Mouse (Mus musculus) intestine, postnatal 0 days (tissue): Measurements from ENCODE around the gene B3gnt7. TPM values are rescaled to one million over a fixed set of nuclear protein-coding genes. Genes with fewer than 3 reads are reported as not detected.

Experiments used
- ATAC-seq: fragments of 200-750 bp; cut with Nextera tagmentation; 2 replicates; pipeline ENCODE4 v1.8.0; 2017; ENCODE audit warnings: mild to moderate bottlenecking, moderate TSS enrichment, moderate library complexity
- H3K27ac ChIP-seq: fragments of 300-500 bp; sonication (generic); 2 replicates; pipeline ENCODE4 v1.5.1; 2014; ENCODE audit warnings: mild to moderate bottlenecking, low read depth, low read length, moderate library complexity
- H3K27me3 ChIP-seq: fragments of 300-500 bp; sonication (generic); replicated peaks from 2 replicates; pipeline ENCODE4 v1.6.1; 2014; ENCODE audit warnings: low read length, mixed read lengths; ENCODE audit not compliant: control insufficient read depth, insufficient read depth
- H3K36me3 ChIP-seq: fragments of 300-500 bp; sonication (generic); 2 replicates; pipeline ENCODE4 v1.6.1; 2014; ENCODE audit warnings: mild to moderate bottlenecking, moderate library complexity; ENCODE audit not compliant: control insufficient read depth, insufficient read depth
- H3K4me1 ChIP-seq: fragments of 300-500 bp; sonication (generic); replicated peaks from 2 replicates; pipeline ENCODE4 v1.6.1; 2014; ENCODE audit warnings: antibody characterized with exemption, low read length, mixed read lengths; ENCODE audit not compliant: control insufficient read depth, insufficient read depth
- H3K4me2 ChIP-seq: fragments of 300-500 bp; sonication (generic); replicated peaks from 2 replicates; pipeline ENCODE4 v1.6.1; 2014; ENCODE audit warnings: low read depth, mild to moderate bottlenecking, moderate library complexity
- H3K4me3 ChIP-seq: fragments of 300-500 bp; sonication (generic); 2 replicates; pipeline ENCODE4 v1.5.1; 2014; ENCODE audit warnings: low read depth, low read length
- H3K9ac ChIP-seq: fragments of 300-500 bp; sonication (generic); 2 replicates; pipeline ENCODE4 v1.6.1; 2014; ENCODE audit warnings: mild to moderate bottlenecking, low read depth, low read length
- H3K9me3 ChIP-seq: fragments of 300-500 bp; sonication (generic); 2 replicates; pipeline ENCODE4 v1.6.1; 2016; ENCODE audit warnings: mixed run types; ENCODE audit not compliant: control insufficient read depth
- CTCF ChIP-seq: sonication (generic); IDR thresholded peaks from 2 replicates; pipeline ENCODE4 v1.5.1; 2016; ENCODE audit warnings: low read depth, mild to moderate bottlenecking, control low read depth, antibody characterized with exemption, moderate library complexity
- WGBS: fragments of 180-500 bp; shearing (Covaris S2); extraction: QIAGEN DNeasy Blood & Tissue Kit; methylation state at CpG from one replicate; pipeline ENCODE4 v1.1.7; 2014; 5-methylcytosine and 5-hydroxymethylcytosine counted together
- polyA plus RNA-seq: library from polyadenylated mRNA; unstranded; fragments of >200 nt; fragmentation: Nextera tagmentation; extraction: Ambion mirVana; gene quantifications from 2 replicates; pipeline ENCODE4 v1.2.1, GENCODE M21; 2015

B3gnt7 gene
- polyA plus RNA-seq, 1 experiment from 2014 or later, result 3.2 TPM

GRCm38 (mm10) chr1:86342371-86342770, 39.7 kb downstream of the B3gnt7 start:
- no peak for TF ChIP-seq CTCF
- ATAC-seq, result no peak
- Histone ChIP-seq H3K27ac (no peak overlapping the region), H3K36me3 (no peaks in the 10 kb centered on the region), H3K9ac (no peak overlapping the region), H3K4me1 (no peaks in the 10 kb centered on the region), H3K4me2 (no peak overlapping the region), H3K27me3 (no peaks in the 10 kb centered on the region), H3K4me3 (no peak overlapping the region), H3K9me3 (no peaks in the 10 kb centered on the region)
- 94% methylated on average over 2 of the region's 2 CpGs for WGBS

GRCm38 (mm10) chr1:86343087-86343645, 40.5 kb downstream of the B3gnt7 start:
- 88% methylated on average over 1 of the region's 1 CpGs for WGBS
- Histone ChIP-seq H3K9me3 (no peaks in the 10 kb centered on the region), H3K36me3 (peaks cover 1% of the 10 kb centered on the region; the same call in 1 of the 2 replicates), H3K9ac (no peak overlapping the region), H3K4me3 (no peak overlapping the region), H3K27me3 (no peaks in the 10 kb centered on the region), H3K4me2 (no peak overlapping the region), H3K27ac (no peak overlapping the region), H3K4me1 (no peaks in the 10 kb centered on the region)
- ATAC-seq, result no peak
- TF ChIP-seq CTCF, result no peak

- Histone ChIP-seq H3K27ac (no peak overlapping the region), H3K4me3 (no peak overlapping the region), H3K36me3 (peaks cover 9% of the 10 kb centered on the region; the same call in 1 of the 2 replicates), H3K9me3 (no peaks in the 10 kb centered on the region), H3K4me1 (no peaks in the 10 kb centered on the region), H3K4me2 (no peak overlapping the region), H3K27me3 (no peaks in the 10 kb centered on the region), H3K9ac (no peak overlapping the region)
- WGBS, result 48% methylated on average over 4 of the region's 4 CpGs
- TF ChIP-seq CTCF, result no peak
- ATAC-seq, result no peak
Measured at GRCm38 (mm10) chr1:86343969-86344861, 41.6 kb downstream of the B3gnt7 start.

- no peak overlapping the region for H3K4me2 ChIP-seq
- 79% methylated on average over 4 of the region's 4 CpGs for WGBS
- no peak overlapping the region for H3K9ac ChIP-seq
- H3K27me3 ChIP-seq, result no peaks in the 10 kb centered on the region
- no peak overlapping the region for H3K4me3 ChIP-seq
- ATAC-seq, result no peak
- peaks cover 17% of the 10 kb centered on the region; the same call in 1 of the 2 replicates for H3K36me3 ChIP-seq
- TF ChIP-seq CTCF, result no peak
- no peak overlapping the region for H3K27ac ChIP-seq
- no peaks in the 10 kb centered on the region for H3K4me1 ChIP-seq
- no peaks in the 10 kb centered on the region for H3K9me3 ChIP-seq
Measured at GRCm38 (mm10) chr1:86345069-86345468, 42.4 kb downstream of the B3gnt7 start.

- H3K4me2 ChIP-seq, result no peak overlapping the region
- H3K36me3 ChIP-seq, result peaks cover 25% of the 10 kb centered on the region
- H3K9ac ChIP-seq, result no peak overlapping the region
- 82% methylated on average over 4 of the region's 4 CpGs for whole genome bisulfite sequencing
- H3K27ac ChIP-seq, result no peak overlapping the region
- TF ChIP-seq CTCF, result no peak
- ATAC-seq, result no peak
- H3K9me3 ChIP-seq, result no peaks in the 10 kb centered on the region
- H3K4me1 ChIP-seq, result no peaks in the 10 kb centered on the region
- H3K4me3 ChIP-seq, result no peak overlapping the region
- H3K27me3 ChIP-seq, result no peaks in the 10 kb centered on the region
Measured at GRCm38 (mm10) chr1:86345956-86346355, 43.3 kb downstream of the B3gnt7 start.

GRCm38 (mm10) chr1:86346851-86347715, 44.5 kb downstream of the B3gnt7 start:
- Histone ChIP-seq H3K4me1 (no peaks in the 10 kb centered on the region), H3K9me3 (no peaks in the 10 kb centered on the region), H3K4me3 (no peak overlapping the region), H3K9ac (no peak overlapping the region), H3K27me3 (no peaks in the 10 kb centered on the region), H3K36me3 (peaks cover 37% of the 10 kb centered on the region), H3K4me2 (no peak overlapping the region), H3K27ac (no peak overlapping the region; the same call in 1 of the 2 replicates)
- peak; percentile 41 for TF ChIP-seq CTCF
- WGBS, result 85% methylated on average over 3 of the region's 3 CpGs
- ATAC-seq, result no peak
